Mouse (Mus musculus): ENCODE data around the gene Rbfox3.

- TF ChIP-seq CTCF (IDR thresholded peaks at IDR 0.05; ENCODE audit: low read depth, low read length) (no peak), POLR2A (IDR thresholded peaks at IDR 0.05; ENCODE audit: borderline replicate concordance, low read depth, low read length) (no peak)
Measured at GRCm38 (mm10) chr11:118553926-118554325, 357.5 kb downstream of the Rbfox3 start.

Measured in bone marrow macrophage, adult 2 months (primary cell).